Mouse (Mus musculus): ENCODE measurements around the gene Cpne2. TPM values are rescaled to one million over a fixed set of nuclear protein-coding genes. Genes with fewer than 3 reads are reported as not detected.

Gene Cpne2
- polyA plus RNA-seq, 1 experiment: 31.5 TPM

- TF ChIP-seq POLR2A (IDR thresholded peaks at IDR 0.05; ENCODE audit: borderline replicate concordance, extremely low read depth, insufficient read depth, insufficient read length, poor library complexity, severe bottlenecking): no peak
- TF ChIP-seq CTCF (IDR thresholded peaks at IDR 0.05; ENCODE audit: borderline replicate concordance, extremely low read depth, insufficient read depth, insufficient read length): peak; percentile 75; the same call in 1 of the 2 replicates
- peak; percentile 87 for DNase-seq (ENCODE audit: low read depth)
These were observed 51.5 kb downstream of the Cpne2 start for GRCm38 (mm10) chr8:94584238-94584817.

- DNase-seq (ENCODE audit: low read depth): no peak
- no peak for TF ChIP-seq CTCF (IDR thresholded peaks at IDR 0.05; ENCODE audit: borderline replicate concordance, extremely low read depth, insufficient read depth, insufficient read length)
- TF ChIP-seq POLR2A (IDR thresholded peaks at IDR 0.05; ENCODE audit: borderline replicate concordance, extremely low read depth, insufficient read depth, insufficient read length, poor library complexity, severe bottlenecking): no peak
These were observed 58.9 kb downstream of the Cpne2 start for GRCm38 (mm10) chr8:94591691-94592090.

- TF ChIP-seq CTCF (IDR thresholded peaks at IDR 0.05; ENCODE audit: borderline replicate concordance, extremely low read depth, insufficient read depth, insufficient read length): no peak
- no peak for DNase-seq (ENCODE audit: low read depth)
These were observed 61.4 kb downstream of the Cpne2 start for GRCm38 (mm10) chr8:94594211-94594610.

GRCm38 (mm10) chr8:94600478-94600877, 67.7 kb downstream of the Cpne2 start:
- no peak for DNase-seq (ENCODE audit: low read depth)
- TF ChIP-seq POLR2A (IDR thresholded peaks at IDR 0.05; ENCODE audit: borderline replicate concordance, extremely low read depth, insufficient read depth, insufficient read length, poor library complexity, severe bottlenecking) (no peak), CTCF (IDR thresholded peaks at IDR 0.05; ENCODE audit: borderline replicate concordance, extremely low read depth, insufficient read depth, insufficient read length) (no peak)

GRCm38 (mm10) chr8:94601034-94601606, 68.3 kb downstream of the Cpne2 start:
- TF ChIP-seq POLR2A (IDR thresholded peaks at IDR 0.05; ENCODE audit: borderline replicate concordance, extremely low read depth, insufficient read depth, insufficient read length, poor library complexity, severe bottlenecking) (no peak), CTCF (IDR thresholded peaks at IDR 0.05; ENCODE audit: borderline replicate concordance, extremely low read depth, insufficient read depth, insufficient read length) (no peak)
- DNase-seq (ENCODE audit: low read depth): no peak

- peak; percentile 100 for DNase-seq (ENCODE audit: low read depth)
- TF ChIP-seq CTCF (IDR thresholded peaks at IDR 0.05; ENCODE audit: borderline replicate concordance, extremely low read depth, insufficient read depth, insufficient read length) (no peak), POLR2A (IDR thresholded peaks at IDR 0.05; ENCODE audit: borderline replicate concordance, extremely low read depth, insufficient read depth, insufficient read length, poor library complexity, severe bottlenecking) (peak; percentile 93; the same call in 1 of the 2 replicates)
These were observed 69.0 kb downstream of the Cpne2 start, which contains the start of the genes Rspry1 and Fam192a for GRCm38 (mm10) chr8:94601607-94602385. Gene Rspry1 (plus strand): TSS chr8:94601937. Gene Fam192a (minus strand): TSS chr8:94601997.

- peak; percentile 40 for DNase-seq (ENCODE audit: low read depth)
- TF ChIP-seq CTCF (IDR thresholded peaks at IDR 0.05; ENCODE audit: borderline replicate concordance, extremely low read depth, insufficient read depth, insufficient read length) (no peak), POLR2A (IDR thresholded peaks at IDR 0.05; ENCODE audit: borderline replicate concordance, extremely low read depth, insufficient read depth, insufficient read length, poor library complexity, severe bottlenecking) (no peak)
These were observed 69.8 kb downstream of the Cpne2 start for GRCm38 (mm10) chr8:94602471-94603131.

GRCm38 (mm10) chr8:94604030-94604429, 71.2 kb downstream of the Cpne2 start:
- no peak for TF ChIP-seq POLR2A (IDR thresholded peaks at IDR 0.05; ENCODE audit: borderline replicate concordance, extremely low read depth, insufficient read depth, insufficient read length, poor library complexity, severe bottlenecking)
- TF ChIP-seq CTCF (IDR thresholded peaks at IDR 0.05; ENCODE audit: borderline replicate concordance, extremely low read depth, insufficient read depth, insufficient read length): no peak
- no peak for DNase-seq (ENCODE audit: low read depth)

GRCm38 (mm10) chr8:94607064-94607463, 74.3 kb downstream of the Cpne2 start:
- TF ChIP-seq POLR2A (IDR thresholded peaks at IDR 0.05; ENCODE audit: borderline replicate concordance, extremely low read depth, insufficient read depth, insufficient read length, poor library complexity, severe bottlenecking) (no peak), CTCF (IDR thresholded peaks at IDR 0.05; ENCODE audit: borderline replicate concordance, extremely low read depth, insufficient read depth, insufficient read length) (no peak)

More at GRCm38 (mm10) chr8:94607064-94607463, 74.3 kb downstream of the Cpne2 start:
- DNase-seq (ENCODE audit: low read depth): no peak

Other genes with a start within 250 kb of the Cpne2 start
- 0.29 and 0.41 TPM in 2 replicates for gene Slc12a3, start 203.8 kb upstream of the Cpne2 start, polyA plus RNA-seq (2012; rRNA removed)
- 56.0 and 69.9 TPM in 2 replicates for gene Herpud1, start 146.6 kb upstream of the Cpne2 start, polyA plus RNA-seq (2012; rRNA removed)
- gene Nlrc5, start 98.6 kb upstream of the Cpne2 start, polyA plus RNA-seq (2012; rRNA removed): 0.36 and 0.64 TPM in 2 replicates
- gene Rspry1, start 68.9 kb downstream of the Cpne2 start, polyA plus RNA-seq (2012; rRNA removed): 26.4 and 31.7 TPM in 2 replicates
- gene Fam192a, start 69.0 kb downstream of the Cpne2 start, polyA plus RNA-seq (2012; rRNA removed): 51.6 and 57.2 TPM in 2 replicates
- gene Arl2bp, start 133.6 kb downstream of the Cpne2 start, polyA plus RNA-seq (2012; rRNA removed): 192 and 209 TPM in 2 replicates
- gene Pllp, start 163.3 kb downstream of the Cpne2 start, polyA plus RNA-seq (2012; rRNA removed): 1.0 and 1.2 TPM in 2 replicates
- 0.04 TPM in 2 replicates for gene Ccl22, start 212.6 kb downstream of the Cpne2 start, polyA plus RNA-seq (2012; rRNA removed)
- 23.9 and 28.2 TPM in 2 replicates for gene Cx3cl1, start 239.0 kb downstream of the Cpne2 start, polyA plus RNA-seq (2012; rRNA removed)